ENCODE assay signal across 8 mouse cellular contexts in the genomic region with DNA sequence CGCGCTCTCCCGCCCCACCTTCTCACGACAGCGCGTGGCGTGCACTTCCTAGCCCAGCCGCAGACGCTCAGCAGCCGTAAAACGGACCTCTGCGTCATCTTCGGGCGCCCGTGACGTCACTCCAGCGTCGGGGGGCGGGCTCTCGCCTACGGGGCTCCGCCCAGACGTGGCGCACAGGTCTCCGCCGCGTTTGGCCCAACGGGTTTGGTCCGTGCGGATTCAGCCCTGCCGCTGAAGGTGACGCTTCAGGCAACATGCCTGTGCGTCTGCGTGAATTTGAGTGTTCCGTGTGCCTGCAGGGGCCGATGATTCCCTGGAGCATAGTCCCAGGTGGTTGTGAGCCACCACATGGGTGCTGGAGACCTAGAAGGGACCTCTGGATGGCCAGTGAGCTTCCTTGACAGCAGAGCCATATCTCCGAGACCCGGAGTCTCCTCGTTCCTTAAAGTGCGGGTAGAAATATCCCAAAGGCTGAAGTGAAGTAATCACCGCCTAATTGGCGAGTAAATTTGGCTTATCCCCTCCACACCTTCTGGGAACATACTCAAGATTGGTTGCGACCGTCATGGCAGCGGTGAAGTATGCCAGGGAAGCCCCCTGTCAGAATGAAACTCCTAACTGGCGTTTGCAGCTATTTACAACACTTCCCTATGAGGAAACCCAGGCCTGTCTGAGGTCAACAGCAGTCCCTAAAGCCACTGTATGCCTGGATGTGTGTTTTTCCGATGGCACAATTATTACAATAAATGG. TPM values are rescaled to one million over a fixed set of nuclear protein-coding genes. Genes with fewer than 3 reads are reported as not detected.
A peak's percentile ranks its signal among the peaks of the same experiment; 100 is the strongest.
DNase-seq lines count a peak whose midpoint lies in the region; ATAC-seq lines count a peak whose summit lies in the region.

Aasdh (minus strand) TSS at position 110 of the 750 bp plus-strand sequence.

- no peaks in the 10 kb centered on the region for H3K4me1 ChIP-seq in intestine, embryonic 14.5 days (replicated peaks; ENCODE audit: control insufficient read depth, insufficient read depth, low read length)

- under 1% methylated on average over 47 of the region's 47 CpGs for WGBS in intestine, embryonic 14.5 days

- intact Hi-C loops in left cerebral cortex, postnatal 14 days (cut with DNase I), result loop anchor here (2.0 kb wide), 1 partner anchor 45 kb away; the partner anchor contains the start of genes Paics and Ppat

- peak within 1 kb of the TSS; percentile 85 for H3K9ac ChIP-seq in intestine, embryonic 14.5 days (ENCODE audit: low read length)

- H3K9me3 ChIP-seq in intestine, embryonic 14.5 days (ENCODE audit: control insufficient read depth, low read length), result no peaks in the 10 kb centered on the region

- H3K36me3 ChIP-seq in intestine, embryonic 14.5 days (ENCODE audit: control insufficient read depth, insufficient read depth, low read length), result 0 out of 2 replicates have a peak, but pooled peaks cover 3% of the 10 kb centered on the region

- DNase-seq in adrenal gland, adult 18-20 months (ENCODE audit: low spot score in 2 of 2), result peak; percentile 99
- DNase-seq in embryo, embryonic 11 days, result peak; percentile 97
- peak; percentile 92 for DNase-seq in gastrocnemius, postnatal 25 days
- DNase-seq in intestine, embryonic 14.5 days (ENCODE audit: low spot score), result peak; percentile 100
- DNase-seq in left cerebral cortex, postnatal 14 days (ENCODE audit: low spot score in 2 of 2), result peak; percentile 95 to 97
- DNase-seq in mesoderm, embryonic 11.5 days (ENCODE audit: low read depth, low spot score), result peak; percentile 98
- DNase-seq in right cerebral cortex, postnatal 36 days (ENCODE audit: low spot score in 2 of 2), result peak; percentile 90 to 91
- peak; percentile 96 for DNase-seq in yolk sac, embryonic 10.5 days (ENCODE audit: low spot score)

- peak within 1 kb of the TSS; percentile 88 for H3K27ac ChIP-seq in intestine, embryonic 14.5 days (ENCODE audit: low read depth)

- H3K4me2 ChIP-seq in intestine, embryonic 14.5 days (ENCODE audit: low read length), result peak within 1 kb of the TSS; percentile 82

- peak; percentile 98 for ATAC-seq in intestine, embryonic 14.5 days (replicated peaks; ENCODE audit: low FRiP score, low TSS enrichment, low read depth)

- no peaks in the 10 kb centered on the region for H3K27me3 ChIP-seq in intestine, embryonic 14.5 days (replicated peaks; ENCODE audit: control insufficient read depth, insufficient read depth, low read length)

- peak within 1 kb of the TSS; percentile 86 for H3K4me3 ChIP-seq in intestine, embryonic 14.5 days (ENCODE audit: low read depth, low read length)

RNA-seq across cellular contexts. Expression of gene Aasdh, which starts in this region (rescaled TPM):
- total RNA-seq in adrenal gland, adult 18-20 months (2021), result 10 to 100 TPM; 14.8 to 16.2 TPM
- total RNA-seq in gastrocnemius, postnatal 25 days (2021), result 1 to 10 TPM; 7.3 to 7.8 TPM
- polyA plus RNA-seq in intestine, embryonic 14.5 days (2014; fragmentation: Nextera tagmentation; extraction: Ambion mirVana), result 18.2 and 25.4 TPM in 2 replicates
- total RNA-seq in left cerebral cortex, postnatal 14 days (2021), result 10 to 100 TPM; 19.6 to 20.2 TPM

Comparison
In these comparisons a context has a peak if more than half of its experiments do, and no peak if none do; other contexts are left out.
1. Peak in every context shown above with its lines: DNase-seq, ATAC-seq, H3K4me3 ChIP-seq and H3K27ac ChIP-seq.